Mouse (Mus musculus) myocyte (in vitro differentiated cells): ENCODE data around the gene Fam221a. TPM values are rescaled to one million over a fixed set of nuclear protein-coding genes. Genes with fewer than 3 reads are reported as not detected.

Source experiments
- H3K27me3 ChIP-seq: one replicate; pipeline ENCODE4 v1.6.1; 2011; ENCODE audit not compliant: control insufficient read depth, insufficient read depth, insufficient read length
- H3K36me3 ChIP-seq: one replicate; pipeline ENCODE4 v1.6.1; 2011; ENCODE audit not compliant: control insufficient read depth, insufficient read depth
- H3K4me2 ChIP-seq: one replicate; pipeline ENCODE4 v1.6.1; 2011; ENCODE audit warnings: low read depth, control low read depth
- H3K4me3 ChIP-seq: one replicate; pipeline ENCODE4 v1.5.1; 2011; ENCODE audit warnings: mild to moderate bottlenecking, control low read depth, moderate library complexity
- H3K79me2 ChIP-seq: one replicate; pipeline ENCODE4 v1.6.1; 2011; ENCODE audit not compliant: control insufficient read depth, insufficient read depth
- H3ac ChIP-seq: one replicate; pipeline ENCODE4 v1.6.1; 2011; ENCODE audit not compliant: control insufficient read depth, insufficient read length
- CEBPB ChIP-seq: IDR thresholded peaks from 2 replicates; pipeline ENCODE4 v1.6.1; 2011; ENCODE audit warnings: mild to moderate bottlenecking, moderate library complexity; ENCODE audit not compliant: poor library complexity, insufficient read depth, severe bottlenecking
- E2F4 ChIP-seq: IDR thresholded peaks from one replicate; pipeline ENCODE4 v1.6.1; 2011; ENCODE audit warnings: mild to moderate bottlenecking, control low read depth, moderate library complexity; ENCODE audit not compliant: insufficient read depth
- MAX ChIP-seq: IDR thresholded peaks from one replicate; pipeline ENCODE4 v1.6.1; 2011; ENCODE audit warnings: low read depth, mild to moderate bottlenecking, control low read depth
- MYOD1 ChIP-seq, 3 experiments: IDR thresholded peaks; one replicate each; pipeline ENCODE4 v1.6.1; 2011; ENCODE audit warnings: control low read depth in 2 of 3, low read depth in 2 of 3, mild to moderate bottlenecking in 2 of 3, moderate library complexity in 1 of 3; ENCODE audit not compliant: insufficient read length in 2 of 3, control insufficient read depth in 1 of 3
- MYOG ChIP-seq, 3 experiments: IDR thresholded peaks; one replicate each; pipeline ENCODE4 v1.6.1; 2011; ENCODE audit warnings: control low read depth in 2 of 3, low read depth in 2 of 3, mild to moderate bottlenecking in 2 of 3; ENCODE audit not compliant: insufficient read length in 2 of 3, control insufficient read depth in 1 of 3, insufficient read depth in 1 of 3
- POLR2A ChIP-seq: IDR thresholded peaks from one replicate; pipeline ENCODE4 v1.6.1; 2011; ENCODE audit warnings: low read depth, mild to moderate bottlenecking, control low read depth, moderate library complexity; ENCODE audit not compliant: insufficient read length
- POLR2AphosphoS2 ChIP-seq: IDR thresholded peaks from one replicate; pipeline ENCODE4 v1.6.1; 2011; ENCODE audit warnings: low read depth, control low read depth; ENCODE audit not compliant: insufficient read length
- REST ChIP-seq: IDR thresholded peaks from one replicate; pipeline ENCODE4 v1.6.1; 2011; ENCODE audit warnings: mild to moderate bottlenecking, control low read depth, moderate library complexity; ENCODE audit not compliant: insufficient read depth, insufficient read length
- SRF ChIP-seq: IDR thresholded peaks from one replicate; pipeline ENCODE4 v1.6.1; 2011; ENCODE audit warnings: low read depth; ENCODE audit not compliant: control insufficient read depth, insufficient read length
- TCF12 ChIP-seq: IDR thresholded peaks from one replicate; pipeline ENCODE4 v1.6.1; 2011; ENCODE audit warnings: mild to moderate bottlenecking, control low read depth; ENCODE audit not compliant: poor library complexity, insufficient read depth, severe bottlenecking
- TCF3 ChIP-seq: IDR thresholded peaks from one replicate; pipeline ENCODE4 v1.6.1; 2011; ENCODE audit warnings: low read depth, control low read depth; ENCODE audit not compliant: insufficient read length
- USF1 ChIP-seq: IDR thresholded peaks from one replicate; pipeline ENCODE4 v1.6.1; 2011; ENCODE audit warnings: low read depth, mild to moderate bottlenecking, control low read depth, moderate library complexity
- polyA plus RNA-seq: library from polyadenylated mRNA; unstranded; fragments of >200 nt; fragmentation: generic; extraction: Trizol; gene quantifications from one replicate; pipeline ENCODE4 v1.2.1, GENCODE M21; 2012; ENCODE audit warnings: missing spikeins

Gene Fam221a
- polyA plus RNA-seq, 1 experiment, result 0.85 TPM

- H3K79me2 ChIP-seq, result no peaks in the 10 kb centered on the region
- H3K27me3 ChIP-seq, result no peaks in the 10 kb centered on the region
- H3K4me3 ChIP-seq, result no peak overlapping the region
- H3ac ChIP-seq, result no peak overlapping the region
- TF ChIP-seq E2F4, result no peak
- no peak for TF ChIP-seq TCF12
- TF ChIP-seq MYOG (IDR thresholded peaks at IDR 0.05; ENCODE audit: control insufficient read depth in 1 of 3, insufficient read depth in 1 of 3, insufficient read length in 2 of 3, low read depth in 2 of 3), result no peak
- no peak for TF ChIP-seq POLR2AphosphoS2
- no peak for TF ChIP-seq MAX
- TF ChIP-seq REST, result no peak
- no peaks in the 10 kb centered on the region for H3K36me3 ChIP-seq
- no peak overlapping the region for H3K4me2 ChIP-seq
These were observed 5.2 kb downstream of the Fam221a start for GRCm38 (mm10) chr6:49372705-49373104.

- TF ChIP-seq REST (no peak), MAX (no peak), POLR2A (no peak), TCF3 (no peak), TCF12 (no peak), MYOG (IDR thresholded peaks at IDR 0.05; ENCODE audit: control insufficient read depth in 1 of 3, insufficient read depth in 1 of 3, insufficient read length in 2 of 3, low read depth in 2 of 3) (no peak), USF1 (no peak), CEBPB (no peak), SRF (no peak), MYOD1 (IDR thresholded peaks at IDR 0.05; ENCODE audit: control insufficient read depth in 1 of 3, insufficient read length in 2 of 3, low read depth in 2 of 3) (no peak)
- Histone ChIP-seq H3K36me3 (no peaks in the 10 kb centered on the region), H3ac (no peak overlapping the region), H3K4me2 (no peak overlapping the region), H3K79me2 (no peaks in the 10 kb centered on the region), H3K27me3 (no peaks in the 10 kb centered on the region), H3K4me3 (no peak overlapping the region)
These were observed 6.4 kb downstream of the Fam221a start for GRCm38 (mm10) chr6:49373943-49374342.

GRCm38 (mm10) chr6:49378328-49378727 is 10.8 kb downstream of the Fam221a start:
- H3K4me2 ChIP-seq, result no peak overlapping the region
- H3ac ChIP-seq, result no peak overlapping the region
- no peak for TF ChIP-seq E2F4
- TF ChIP-seq REST, result no peak
- no peak for TF ChIP-seq CEBPB
- no peak for TF ChIP-seq POLR2A
- TF ChIP-seq TCF3, result no peak
- TF ChIP-seq SRF, result no peak
- TF ChIP-seq TCF12, result no peak
- no peak overlapping the region for H3K4me3 ChIP-seq
- H3K27me3 ChIP-seq, result no peaks in the 10 kb centered on the region
- H3K36me3 ChIP-seq, result no peaks in the 10 kb centered on the region
- H3K79me2 ChIP-seq, result no peaks in the 10 kb centered on the region

GRCm38 (mm10) chr6:49394276-49394675 is 26.7 kb downstream of the Fam221a start:
- H3K4me2 ChIP-seq, result no peak overlapping the region
- no peaks in the 10 kb centered on the region for H3K79me2 ChIP-seq
- H3ac ChIP-seq, result no peak overlapping the region
- TF ChIP-seq SRF (no peak), REST (no peak), CEBPB (no peak), MYOD1 (IDR thresholded peaks at IDR 0.05; ENCODE audit: control insufficient read depth in 1 of 3, insufficient read length in 2 of 3, low read depth in 2 of 3) (no peak), E2F4 (no peak), MAX (no peak), POLR2A (no peak), POLR2AphosphoS2 (no peak), MYOG (IDR thresholded peaks at IDR 0.05; ENCODE audit: control insufficient read depth in 1 of 3, insufficient read depth in 1 of 3, insufficient read length in 2 of 3, low read depth in 2 of 3) (no peak), USF1 (no peak), TCF3 (no peak), TCF12 (no peak)
- H3K36me3 ChIP-seq, result no peaks in the 10 kb centered on the region
- no peaks in the 10 kb centered on the region for H3K27me3 ChIP-seq
- H3K4me3 ChIP-seq, result no peak overlapping the region

- Histone ChIP-seq H3K36me3 (no peaks in the 10 kb centered on the region), H3ac (no peak within 1 kb of the TSS), H3K4me2 (no peak within 1 kb of the TSS), H3K79me2 (no peaks in the 10 kb centered on the region), H3K27me3 (no peaks in the 10 kb centered on the region), H3K4me3 (no peak within 1 kb of the TSS)
- TF ChIP-seq E2F4, result no peak
- no peak for TF ChIP-seq CEBPB
- no peak for TF ChIP-seq REST
- TF ChIP-seq POLR2AphosphoS2, result no peak
- TF ChIP-seq MYOD1 (IDR thresholded peaks at IDR 0.05; ENCODE audit: control insufficient read depth in 1 of 3, insufficient read length in 2 of 3, low read depth in 2 of 3), result no peak
- no peak for TF ChIP-seq TCF12
- TF ChIP-seq TCF3, result no peak
- TF ChIP-seq SRF, result no peak
- TF ChIP-seq USF1, result no peak
- no peak for TF ChIP-seq POLR2A
- TF ChIP-seq MYOG (IDR thresholded peaks at IDR 0.05; ENCODE audit: control insufficient read depth in 1 of 3, insufficient read depth in 1 of 3, insufficient read length in 2 of 3, low read depth in 2 of 3), result no peak
- TF ChIP-seq MAX, result no peak
These were observed 27.8 kb downstream of the Fam221a start, which contains the start of gene Stk31 for GRCm38 (mm10) chr6:49395316-49395715. TSS of gene Stk31 (plus strand) at chr6:49395604.
